Mouse (Mus musculus): ENCODE results near the gene Chst11. TPM values are rescaled to one million over a fixed set of nuclear protein-coding genes. Genes with fewer than 3 reads are reported as not detected.

Chst11 gene
- total RNA-seq, 2 experiments from 2014 or later = 53.7 to 54.5 TPM

- no peak for DNase-seq
Observed at GRCm38 (mm10) chr10:83038166-83038565, 52.9 kb downstream of the Chst11 start.

DNA sequence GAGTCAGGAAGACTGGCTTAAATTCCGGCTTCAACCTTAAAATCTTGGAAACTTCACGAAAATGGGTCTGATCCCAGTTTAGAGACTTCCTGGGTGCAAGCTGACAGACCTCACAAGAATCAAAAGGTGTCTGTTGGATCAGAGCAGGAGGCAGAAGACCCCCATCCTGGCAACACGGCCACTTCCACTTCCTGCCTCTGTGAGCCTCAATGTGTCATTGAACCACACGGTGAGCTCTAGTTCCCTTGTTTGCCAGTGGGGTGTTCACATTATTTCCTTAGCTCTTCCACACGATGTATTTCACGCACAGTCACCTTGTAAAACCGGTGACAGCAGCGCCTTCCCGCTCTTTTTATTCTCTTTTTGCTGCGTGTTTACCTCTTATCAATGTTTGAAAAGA is 54.1 kb downstream of the Chst11 start:
- no peak for DNase-seq

DNA sequence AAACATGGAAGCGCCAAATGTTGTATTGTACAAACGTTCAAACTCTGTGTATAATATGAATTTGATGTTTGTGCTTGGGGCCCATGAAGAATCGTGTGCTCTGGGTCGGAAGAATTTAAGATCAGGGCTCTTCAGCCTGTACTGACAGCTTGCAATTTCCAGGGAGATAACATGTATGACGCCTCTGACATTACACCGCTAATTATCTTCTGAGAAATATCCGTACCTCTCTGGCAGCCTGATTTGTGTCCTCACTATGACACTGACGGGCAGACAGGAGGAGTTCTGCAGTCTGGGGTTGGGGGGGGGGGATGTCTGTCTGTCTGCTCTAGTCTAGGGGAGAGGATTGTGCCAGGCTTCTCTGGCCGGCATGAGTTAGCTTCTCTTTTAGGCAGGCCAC is 56.6 kb downstream of the Chst11 start:
- DNase-seq = no peak

- DNase-seq = no peak
Observed at GRCm38 (mm10) chr10:83042613-83043477, 57.5 kb downstream of the Chst11 start.

GRCm38 (mm10) chr10:83043478-83044259 is 58.4 kb downstream of the Chst11 start:
- DNase-seq = no peak

DNA sequence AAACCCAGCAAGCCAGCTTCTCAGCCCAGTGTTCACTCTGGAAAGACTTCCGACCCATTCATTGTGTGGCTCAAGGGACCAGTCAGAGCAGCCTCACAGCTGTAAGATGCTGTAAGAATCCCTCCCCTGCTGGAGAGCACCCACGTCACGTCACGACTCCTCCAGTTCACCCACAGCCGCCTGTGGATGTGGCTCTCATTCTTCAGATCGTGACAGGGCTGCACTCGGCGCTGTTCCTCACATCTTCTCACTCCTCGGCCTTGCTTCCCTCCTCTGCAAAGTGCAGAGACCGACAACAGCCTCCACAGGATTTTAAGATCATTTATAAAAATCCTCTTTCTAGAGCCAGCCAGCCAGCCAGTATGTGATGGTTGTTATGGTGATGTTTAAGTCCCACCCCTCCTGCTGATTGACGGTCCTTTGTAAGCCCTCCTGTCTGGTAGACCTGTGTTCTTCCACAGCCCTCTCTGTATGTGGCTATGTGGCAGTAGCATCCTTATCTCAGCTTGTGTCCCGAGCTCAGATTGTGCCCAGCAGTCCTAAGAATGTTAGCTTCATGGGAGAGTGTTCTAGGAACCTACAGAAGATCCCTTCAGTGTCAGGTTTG is 64.0 kb downstream of the Chst11 start:
- no peak for DNase-seq

DNA sequence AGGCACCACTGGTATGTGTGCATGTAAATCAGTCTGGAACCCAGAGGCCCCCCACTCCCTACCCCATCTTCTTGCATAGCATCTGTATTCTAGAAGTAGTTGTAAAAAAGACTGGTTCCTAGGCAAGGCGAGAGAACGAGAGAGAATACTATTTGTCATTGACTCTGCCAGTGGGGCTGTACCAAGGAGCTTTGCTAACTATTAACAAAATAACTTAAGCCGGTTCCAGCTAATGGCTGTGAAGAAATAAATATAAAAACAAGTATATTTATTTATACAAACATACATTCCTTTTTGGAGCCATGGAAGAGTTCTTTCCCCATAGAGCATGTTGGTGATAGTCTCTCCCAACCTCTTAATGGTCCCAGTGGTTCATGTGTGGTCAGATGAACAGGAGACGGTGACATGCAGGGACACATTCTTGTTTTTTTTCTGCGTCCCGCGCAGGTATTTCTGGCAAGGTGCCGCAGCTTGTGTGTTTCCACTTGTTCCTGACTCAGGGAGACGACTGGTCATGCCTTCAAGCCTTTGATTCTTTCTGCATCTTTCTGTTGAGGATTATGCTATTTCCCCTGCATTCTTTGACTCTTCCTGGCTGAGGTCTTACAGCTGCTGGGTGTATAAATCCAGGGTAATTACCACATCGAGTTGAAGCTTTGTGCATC is 68.7 kb downstream of the Chst11 start:
- DNase-seq = no peak

DNA sequence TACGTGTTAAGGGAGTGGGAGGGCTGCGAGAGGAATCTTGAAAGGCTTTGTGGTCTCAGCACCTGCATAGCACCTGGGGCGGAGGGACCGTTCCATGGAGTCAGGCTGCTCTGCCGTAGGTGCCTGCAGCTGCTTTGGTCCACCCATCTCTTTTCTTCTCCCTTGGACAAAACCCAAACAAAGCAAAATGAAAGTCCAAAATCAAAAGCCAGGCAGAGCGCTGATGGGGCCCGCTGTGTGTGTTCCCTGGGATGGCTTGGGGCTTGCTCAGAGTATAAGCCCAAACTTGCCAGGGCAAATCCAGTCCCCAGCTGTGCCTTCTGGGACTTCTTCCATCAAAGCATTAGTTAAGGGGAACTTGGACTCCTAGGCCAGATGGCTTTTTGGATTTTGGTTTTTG is 71.0 kb downstream of the Chst11 start:
- DNase-seq = no peak

DNA sequence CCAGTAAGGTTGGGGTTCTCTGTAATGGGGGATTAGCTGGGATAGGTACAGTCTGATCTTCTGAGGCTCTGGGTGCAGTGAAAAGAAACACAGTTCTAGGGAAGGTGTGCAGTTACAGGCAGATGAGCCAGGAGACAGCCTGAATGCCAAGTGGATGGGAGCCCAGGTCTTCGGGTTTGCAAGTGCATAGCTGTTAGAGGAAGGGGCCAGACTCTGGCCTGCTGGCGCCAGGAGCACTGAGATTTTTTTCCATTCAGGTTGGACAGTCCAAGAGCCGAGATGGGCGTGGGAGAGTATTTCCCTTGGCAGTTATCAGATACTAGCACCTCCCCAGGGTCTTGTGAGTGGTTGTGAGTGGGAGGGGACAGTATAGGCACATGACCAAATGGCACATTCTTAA is 71.6 kb downstream of the Chst11 start:
- no peak for DNase-seq

DNA sequence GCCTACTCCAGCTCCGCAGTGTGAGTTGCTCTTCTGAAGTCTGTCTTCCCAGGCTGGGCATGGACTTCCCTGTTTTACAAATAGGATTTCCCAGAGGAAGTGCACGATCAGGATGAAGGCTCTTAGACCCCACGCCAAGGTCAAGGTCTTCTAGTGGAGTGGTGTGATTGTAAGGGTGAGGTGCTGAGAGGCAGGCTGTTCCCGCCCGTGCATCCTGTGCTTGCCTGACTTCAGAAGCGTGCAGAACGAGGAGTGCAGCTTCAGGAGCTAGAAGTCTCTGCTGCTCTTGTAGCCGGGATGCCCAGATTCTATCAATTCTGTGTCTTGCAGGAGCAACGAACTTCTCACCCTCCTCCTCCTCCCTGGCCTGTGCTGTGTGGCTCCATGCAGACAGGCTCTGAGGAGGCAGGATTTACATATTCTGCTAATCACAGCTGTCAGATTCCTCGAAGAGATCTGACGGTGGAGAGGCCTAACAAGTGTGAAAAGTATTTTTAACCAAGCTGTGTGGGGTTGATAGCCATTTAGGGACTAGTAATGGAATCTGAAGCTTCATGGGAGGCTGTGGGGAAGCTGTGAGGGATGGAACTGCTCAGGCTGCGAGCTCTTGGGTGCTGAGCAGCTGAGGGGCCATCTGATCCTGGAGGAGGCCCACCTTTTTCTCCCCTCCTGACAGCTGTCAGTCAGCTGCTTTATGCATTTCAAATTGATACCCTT is 74.9 kb downstream of the Chst11 start:
- no peak for DNase-seq

DNA sequence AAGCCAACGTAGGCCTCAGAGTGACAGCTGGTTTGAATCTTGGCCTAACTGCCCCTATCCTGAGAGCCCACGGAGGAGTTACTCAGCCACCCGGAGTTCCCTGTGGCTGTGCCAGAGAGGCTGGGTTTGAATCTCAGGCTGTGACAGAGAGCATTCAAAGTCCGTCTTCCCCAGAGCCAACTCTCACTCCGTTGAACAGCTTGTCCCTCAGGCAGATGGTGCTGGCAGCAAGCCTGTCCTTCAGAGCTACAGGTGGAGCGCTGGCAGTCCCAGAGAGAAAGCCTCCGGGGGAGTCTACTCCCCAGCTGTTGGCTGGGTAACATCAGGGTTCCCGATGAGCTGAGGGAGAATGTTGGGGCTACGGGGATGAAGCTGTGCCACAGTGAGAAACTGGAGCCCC is 77.0 kb downstream of the Chst11 start:
- peak; percentile 65 to 77 for DNase-seq

GRCm38 (mm10) chr10:83064796-83065195 is 79.5 kb downstream of the Chst11 start:
- DNase-seq = no peak

DNA sequence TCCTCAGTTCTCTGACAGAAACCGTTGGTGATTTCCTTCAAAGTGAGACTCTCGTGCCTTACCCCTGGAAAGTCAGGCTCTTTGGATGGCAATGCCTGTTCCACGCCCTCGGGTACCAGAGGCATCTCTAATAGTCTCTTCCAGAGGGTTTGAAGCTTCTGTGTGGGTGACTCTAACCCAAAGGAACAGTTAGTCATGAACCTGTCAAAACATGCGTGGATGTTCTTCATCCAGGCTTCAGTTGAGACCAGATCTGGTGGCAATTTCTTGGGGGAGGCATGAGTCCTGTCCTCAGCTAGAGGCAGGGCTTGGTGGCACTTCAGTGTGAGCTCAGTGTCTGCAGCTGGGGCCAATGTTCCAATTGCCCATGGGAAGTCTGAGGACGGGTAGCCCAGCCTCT is 80.9 kb downstream of the Chst11 start:
- DNase-seq = no peak

GRCm38 (mm10) chr10:83067305-83067704 is 82.0 kb downstream of the Chst11 start:
- DNase-seq = no peak

GRCm38 (mm10) chr10:83068466-83068865 is 83.2 kb downstream of the Chst11 start:
- no peak for DNase-seq

- DNase-seq = no peak
Observed at GRCm38 (mm10) chr10:83069791-83070190, 84.5 kb downstream of the Chst11 start.

DNA sequence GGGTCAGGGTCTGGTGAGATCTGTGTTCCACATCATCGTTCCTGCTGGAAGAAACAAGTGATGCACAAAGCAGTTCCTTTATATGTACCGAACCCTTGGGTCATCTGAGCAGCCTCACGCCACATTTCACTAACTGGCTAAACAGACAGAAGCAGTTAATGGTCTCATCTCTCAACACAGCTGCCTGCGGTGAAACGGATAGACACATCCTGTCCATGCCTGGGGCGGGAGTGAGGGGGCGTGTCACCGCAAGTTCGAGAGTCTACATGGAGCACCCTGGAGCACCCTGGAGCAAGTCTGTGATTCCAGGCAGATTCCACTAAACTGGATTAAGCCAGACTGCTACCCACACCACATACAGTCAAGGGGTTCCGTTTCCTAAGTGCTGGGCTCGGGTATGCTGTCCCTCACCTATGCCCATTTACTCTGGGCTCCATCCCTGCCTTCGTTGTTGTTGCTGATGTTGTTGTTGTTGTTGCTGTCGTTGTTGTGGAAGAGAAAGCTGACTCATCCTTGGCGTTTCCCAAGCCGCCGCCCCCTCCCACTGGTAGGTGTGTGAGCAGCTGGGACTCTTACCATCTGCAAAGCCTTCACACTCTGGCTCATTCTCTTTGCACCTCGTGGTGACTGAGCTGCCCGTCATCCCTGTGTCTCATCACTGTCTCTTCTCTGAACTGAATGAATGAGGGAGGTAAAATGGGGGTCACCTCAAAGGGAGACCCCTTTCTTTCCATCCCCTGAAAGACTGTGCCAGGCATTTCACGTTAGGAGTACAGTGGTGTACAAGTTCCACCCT is 86.7 kb downstream of the Chst11 start:
- DNase-seq = no peak

- DNase-seq = no peak
Observed at GRCm38 (mm10) chr10:83073119-83073518, 87.8 kb downstream of the Chst11 start.

GRCm38 (mm10) chr10:83076816-83077215 is 91.5 kb downstream of the Chst11 start:
- no peak for DNase-seq

- DNase-seq = no peak
Observed at GRCm38 (mm10) chr10:83078723-83079122, 93.4 kb downstream of the Chst11 start.

GRCm38 (mm10) chr10:83079755-83080154 is 94.5 kb downstream of the Chst11 start:
- DNase-seq = no peak
